Mouse (Mus musculus): Measurements from ENCODE around the gene BC004004. TPM values are rescaled to one million over a fixed set of nuclear protein-coding genes. Genes with fewer than 3 reads are reported as not detected.
"Not testable (repeated sequence)": the region's sequence is repeated elsewhere in the genome, so short reads cannot be mapped to it uniquely, and the experiment has no call there.

BC004004 gene
- total RNA-seq, 2 experiments from 2014 or later: 115 to 116 TPM

DNA sequence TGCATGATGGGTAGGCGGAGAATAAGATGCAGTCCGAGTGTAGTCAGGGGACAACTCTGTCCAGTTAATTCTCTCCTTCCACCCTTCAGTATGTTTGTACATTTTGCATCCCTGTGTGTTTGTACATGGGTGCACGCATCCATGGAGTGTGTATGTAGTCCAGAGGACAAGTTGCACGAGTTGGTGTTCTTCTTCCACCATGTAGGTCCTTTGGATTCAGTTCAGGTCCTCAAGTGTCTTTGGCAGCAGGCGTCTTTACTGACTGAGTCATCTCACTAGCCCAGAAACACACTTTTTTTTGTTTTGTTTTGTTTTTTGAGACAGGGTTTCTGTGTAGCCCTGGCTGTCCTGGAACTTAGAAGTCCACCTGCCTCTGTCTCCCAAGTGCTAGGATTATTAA, 74.7 kb downstream of the BC004004 start:
- DNase-seq (ENCODE audit: low spot score in 2 of 2): no peak

DNA sequence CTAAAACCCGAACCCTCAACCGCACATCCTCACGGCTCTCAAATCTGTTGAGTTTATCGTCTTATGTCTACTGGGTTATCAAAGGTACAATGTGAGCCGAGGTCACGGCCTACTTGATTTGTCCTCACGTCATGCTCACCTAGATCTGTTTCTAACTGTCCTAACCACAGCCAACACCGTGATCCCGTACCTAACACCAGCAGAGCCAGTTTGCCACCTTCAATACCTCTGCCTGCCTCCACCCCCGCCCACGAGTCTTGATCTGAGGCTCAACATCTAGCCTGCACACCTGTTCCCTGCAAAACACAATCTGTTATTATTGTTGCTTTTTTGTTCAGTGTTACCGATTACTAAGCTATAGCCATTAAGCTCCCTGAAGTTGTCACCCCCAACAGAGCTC, 76.7 kb downstream of the BC004004 start:
- no peak for DNase-seq (ENCODE audit: low spot score in 2 of 2)

DNA sequence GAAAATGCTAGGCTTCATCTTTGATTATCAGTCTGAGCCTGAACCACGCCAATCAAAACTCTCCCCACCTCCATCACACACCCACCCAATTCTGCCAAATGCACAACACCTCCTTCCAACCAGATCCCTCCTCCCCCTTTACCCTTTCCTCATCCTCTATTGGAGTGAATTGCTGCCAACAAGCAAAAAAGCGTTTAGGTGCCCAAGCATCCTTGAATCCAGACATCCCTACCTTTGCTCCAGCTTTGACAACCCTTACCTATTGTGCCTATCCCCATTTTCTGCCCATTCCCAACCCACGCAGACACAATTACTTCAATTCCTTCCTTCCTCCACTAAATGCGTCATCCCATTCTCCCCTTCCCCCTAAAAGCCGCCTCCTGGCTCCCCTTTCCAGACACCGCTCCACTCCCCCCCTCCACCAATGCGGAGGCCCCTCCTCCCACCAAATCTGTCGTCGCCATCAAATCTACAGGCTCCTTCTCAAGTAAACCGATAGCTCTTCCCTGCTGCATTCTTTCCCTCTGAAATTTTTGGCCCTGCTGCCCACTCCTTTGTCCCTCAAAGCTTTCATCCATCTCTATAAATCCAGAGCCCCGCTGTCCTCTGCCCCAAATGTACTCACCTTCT, 78.0 kb downstream of the BC004004 start:
- DNase-seq (ENCODE audit: low spot score in 2 of 2): no peak

DNA sequence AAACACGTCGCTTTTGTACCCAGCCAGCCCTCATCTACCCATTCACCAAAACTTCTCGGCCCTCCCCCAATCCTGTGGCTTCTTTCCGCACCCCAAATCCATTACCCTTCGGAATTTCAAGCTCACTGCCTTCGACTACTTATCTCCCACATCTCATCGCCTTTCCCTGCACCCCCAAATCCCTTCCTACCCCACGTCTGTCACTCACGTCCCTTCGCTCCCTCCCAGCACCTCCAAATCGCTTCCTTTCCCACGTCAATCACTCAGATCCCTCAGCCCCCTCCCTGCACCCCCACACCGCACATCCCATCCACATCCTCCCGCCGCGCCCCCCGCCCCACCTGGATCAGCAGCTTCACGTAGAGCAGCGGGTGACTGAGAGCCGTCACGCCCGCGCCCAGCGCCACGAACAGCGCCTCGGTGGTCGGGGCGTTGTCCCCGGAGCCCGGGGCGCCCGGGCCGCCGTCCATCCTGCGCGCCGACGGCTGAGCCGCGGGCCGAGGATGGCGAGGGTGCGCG, 78.6 kb downstream of the BC004004 start:
- no peak for DNase-seq (ENCODE audit: low spot score in 2 of 2)

DNA sequence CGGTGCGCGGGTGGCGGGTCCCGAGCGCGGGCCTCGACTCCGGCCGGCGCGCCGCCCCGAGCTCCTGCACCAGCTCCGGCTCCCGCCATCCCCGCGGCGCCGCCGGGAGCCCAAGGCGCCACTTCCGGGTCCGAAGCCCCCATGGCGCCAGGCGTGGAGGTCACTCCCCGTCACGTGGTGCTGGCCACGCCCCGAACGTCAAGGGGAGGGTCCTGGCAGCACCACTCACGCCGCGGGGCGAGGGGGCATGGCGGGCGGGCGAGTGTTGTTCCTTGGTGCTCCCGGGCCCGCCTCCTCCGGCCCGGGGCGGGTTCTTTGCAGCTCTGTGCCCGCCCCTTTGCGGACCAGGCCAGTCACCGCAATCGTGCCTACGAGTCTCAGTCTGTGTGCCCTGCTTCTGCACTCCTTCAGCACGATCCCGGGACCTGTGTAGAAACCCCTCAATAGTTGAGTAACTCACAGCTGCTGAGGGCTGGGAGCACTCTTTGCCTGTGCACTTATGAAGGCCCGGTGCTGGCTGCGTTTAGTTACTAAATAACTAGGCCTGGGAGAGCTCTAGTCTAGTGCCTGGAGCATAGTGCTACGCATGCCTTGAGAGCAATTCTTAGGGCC, 79.2 kb downstream of the BC004004 start, which contains the start of gene Mtch1:
Mtch1 (minus strand) TSS at position 290 of the 612 bp plus-strand sequence.
- peak; percentile 99 to 100 for DNase-seq (ENCODE audit: low spot score in 2 of 2)

DNA sequence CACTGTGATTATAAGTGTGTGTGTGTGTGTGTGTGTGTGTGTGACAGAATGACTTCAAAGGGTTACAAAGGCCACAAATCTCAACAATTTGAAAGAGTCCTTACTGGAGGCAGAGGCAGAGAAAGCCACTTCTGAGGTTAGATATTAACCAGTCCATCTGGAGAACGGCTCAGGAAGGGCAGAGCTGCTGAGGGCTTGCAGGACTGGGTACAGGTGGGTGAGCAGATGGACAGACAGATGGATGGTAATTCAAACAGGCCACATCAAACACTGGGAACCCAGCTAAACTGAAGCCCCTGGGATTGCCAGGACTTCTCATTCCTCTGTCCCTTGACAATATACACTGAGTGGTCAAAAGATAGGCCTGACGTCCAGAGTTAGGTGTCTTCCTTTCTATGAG, 80.4 kb downstream of the BC004004 start:
- DNase-seq (ENCODE audit: low spot score in 2 of 2): no peak

DNA sequence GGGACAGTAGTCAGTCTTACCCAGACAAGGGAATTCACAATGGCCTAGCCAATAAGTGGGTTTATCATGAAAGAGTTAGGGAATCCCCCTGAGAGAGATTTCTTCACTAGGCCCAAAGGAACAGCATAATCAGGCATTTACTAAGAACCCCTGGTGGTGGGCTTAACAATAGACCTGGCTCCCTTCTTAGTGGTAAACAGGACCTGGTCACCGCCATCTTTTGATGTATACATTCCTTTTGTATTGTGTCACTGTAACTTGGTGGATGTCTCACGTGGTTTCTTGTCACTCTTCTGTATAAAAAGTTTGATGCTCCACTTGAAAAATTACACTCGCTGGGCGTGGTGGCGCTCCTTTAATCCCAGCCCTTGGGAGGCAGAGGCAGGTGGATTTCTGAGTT, 82.5 kb downstream of the BC004004 start:
- DNase-seq (ENCODE audit: low spot score in 2 of 2): not testable (repeated sequence)

DNA sequence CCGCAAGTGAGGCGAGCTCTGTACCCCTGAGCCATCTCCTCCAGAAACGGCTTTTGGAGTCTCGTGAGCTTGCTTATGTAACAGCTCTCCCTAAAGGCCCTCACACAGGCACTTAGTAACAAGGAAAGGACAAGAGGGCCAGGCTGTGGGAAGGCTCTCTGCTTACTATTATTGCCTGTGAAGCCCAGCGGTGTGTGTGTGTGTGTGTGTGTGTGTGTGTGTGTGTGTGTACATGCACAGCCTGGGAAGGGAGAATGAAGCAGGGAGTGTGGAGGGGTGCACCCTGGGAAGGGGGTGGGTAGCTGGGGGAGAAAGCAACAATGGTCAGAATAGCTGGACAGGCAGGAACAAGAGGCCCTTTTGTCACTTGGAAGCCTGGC, 86.9 kb downstream of the BC004004 start:
- no peak for DNase-seq (ENCODE audit: low spot score in 2 of 2)

DNA sequence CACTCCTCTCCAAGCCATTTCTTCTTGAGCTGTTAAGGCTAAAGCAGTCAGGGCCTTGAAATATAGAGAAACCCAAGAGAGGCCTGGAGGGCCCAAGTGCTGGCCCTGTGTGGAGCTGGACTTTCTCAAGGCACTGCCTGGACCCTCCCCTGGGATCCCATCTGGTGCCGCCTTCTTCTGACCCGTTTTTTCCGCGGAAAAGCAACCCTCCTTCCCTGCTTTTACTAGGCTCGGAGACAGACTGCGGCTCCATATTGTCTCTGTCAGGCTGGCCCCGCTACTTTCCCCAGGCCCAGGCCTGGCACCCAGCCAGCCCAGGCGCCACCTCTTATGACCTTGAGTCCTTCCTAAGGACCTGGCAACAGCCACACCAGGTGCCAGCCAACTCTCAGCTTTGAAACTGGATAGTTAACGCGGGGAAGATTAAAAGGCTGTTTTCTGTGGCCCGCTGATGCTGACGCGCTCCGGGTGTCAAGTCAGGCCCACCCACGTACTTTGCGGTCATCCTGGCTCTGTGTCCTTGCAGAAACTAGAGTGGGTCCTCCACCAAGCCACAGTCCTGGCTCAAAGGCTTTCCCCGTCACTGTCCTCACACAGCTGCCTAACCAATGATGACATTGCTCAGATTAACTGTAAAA, 87.4 kb downstream of the BC004004 start:
- DNase-seq (ENCODE audit: low spot score in 2 of 2): peak in 1 of 2 experiments; percentile 66

DNA sequence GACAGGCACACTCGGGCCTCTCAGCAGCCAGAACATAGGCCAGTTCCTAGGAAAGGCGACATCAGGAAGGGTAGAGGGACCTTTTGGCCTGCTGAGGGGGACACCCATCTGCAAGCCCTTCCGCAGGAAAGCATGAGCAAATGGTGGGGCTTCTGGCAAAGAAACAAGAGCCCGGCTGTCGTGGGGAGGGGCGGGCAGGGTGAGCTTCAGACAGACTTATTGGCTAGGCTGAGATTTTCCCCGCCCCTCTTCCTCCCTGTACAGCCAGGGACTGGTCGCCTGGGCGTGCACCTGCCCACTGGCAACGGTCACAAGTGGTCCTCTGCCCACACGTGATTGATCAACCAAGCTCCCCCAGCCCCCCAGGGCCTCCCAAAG, 87.9 kb downstream of the BC004004 start:
- peak; percentile 41 to 64 for DNase-seq (ENCODE audit: low spot score in 2 of 2)

DNA sequence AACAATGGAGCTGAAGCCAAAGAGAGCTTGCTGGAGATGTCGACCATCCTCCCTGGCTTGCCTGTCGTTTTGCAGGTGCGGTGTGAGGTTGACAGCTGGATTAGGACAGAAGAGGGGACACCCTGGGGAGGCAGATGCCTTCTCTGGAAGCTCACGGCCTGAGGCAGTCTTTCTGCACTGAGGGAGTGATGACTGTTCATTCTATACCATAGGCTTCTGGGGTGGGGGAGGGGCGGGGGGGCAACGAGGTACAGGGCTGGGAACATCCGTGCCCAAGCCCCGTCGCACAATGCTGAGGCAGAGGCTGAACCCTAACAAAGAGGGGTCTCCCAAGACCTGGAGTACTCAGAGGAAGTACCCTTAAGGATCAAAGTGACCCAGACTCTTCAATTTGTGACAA, 88.3 kb downstream of the BC004004 start:
- no peak for DNase-seq (ENCODE audit: low spot score in 2 of 2)

DNA sequence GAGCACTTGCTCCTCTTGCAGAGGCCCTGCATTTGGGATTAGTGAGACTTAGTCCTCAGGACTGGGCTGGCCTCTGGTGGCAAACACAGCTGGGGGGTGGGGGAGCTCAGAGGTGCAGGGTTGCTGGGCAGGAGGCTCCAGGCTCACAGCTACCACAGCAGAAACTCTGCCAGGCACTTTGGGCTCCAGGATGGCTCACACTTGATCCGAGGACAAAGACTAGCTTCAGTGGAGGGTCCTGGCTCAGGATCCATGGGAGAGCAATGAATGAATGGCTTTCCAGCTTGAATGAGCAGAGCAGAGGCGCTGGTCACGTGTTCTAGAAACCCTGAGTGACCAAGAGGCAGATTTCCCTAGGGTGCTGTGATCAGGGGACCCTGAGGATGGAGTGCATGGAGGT, 90.3 kb downstream of the BC004004 start:
- no peak for DNase-seq (ENCODE audit: low spot score in 2 of 2)

DNA sequence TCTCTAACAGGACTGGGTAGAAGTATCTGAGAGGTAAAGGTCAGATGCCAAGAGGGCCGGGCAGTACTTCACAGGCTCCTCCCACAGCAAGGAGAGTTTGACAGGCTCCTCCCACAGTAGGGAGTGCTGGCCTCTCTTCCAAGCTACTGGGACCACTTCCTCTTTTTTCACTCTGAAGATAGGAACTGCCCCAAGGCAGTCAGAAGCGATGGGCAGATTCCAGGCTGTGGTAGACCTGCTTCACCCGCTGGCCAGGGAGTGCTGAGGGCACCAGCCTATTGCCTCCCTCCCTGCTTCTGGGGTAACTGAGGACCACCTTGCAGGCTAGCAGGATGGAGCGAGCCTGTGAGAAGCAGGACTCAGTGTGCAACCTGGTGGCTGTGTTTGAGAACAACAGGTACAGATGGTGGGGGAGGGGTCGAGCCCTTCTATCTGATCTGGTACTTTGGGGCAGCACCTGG, 92.2 kb downstream of the BC004004 start, which contains the start of gene Fgd2:
Fgd2 (plus strand) TSS at position 154 of the 461 bp plus-strand sequence.
- no peak for DNase-seq (ENCODE audit: low spot score in 2 of 2)

DNA sequence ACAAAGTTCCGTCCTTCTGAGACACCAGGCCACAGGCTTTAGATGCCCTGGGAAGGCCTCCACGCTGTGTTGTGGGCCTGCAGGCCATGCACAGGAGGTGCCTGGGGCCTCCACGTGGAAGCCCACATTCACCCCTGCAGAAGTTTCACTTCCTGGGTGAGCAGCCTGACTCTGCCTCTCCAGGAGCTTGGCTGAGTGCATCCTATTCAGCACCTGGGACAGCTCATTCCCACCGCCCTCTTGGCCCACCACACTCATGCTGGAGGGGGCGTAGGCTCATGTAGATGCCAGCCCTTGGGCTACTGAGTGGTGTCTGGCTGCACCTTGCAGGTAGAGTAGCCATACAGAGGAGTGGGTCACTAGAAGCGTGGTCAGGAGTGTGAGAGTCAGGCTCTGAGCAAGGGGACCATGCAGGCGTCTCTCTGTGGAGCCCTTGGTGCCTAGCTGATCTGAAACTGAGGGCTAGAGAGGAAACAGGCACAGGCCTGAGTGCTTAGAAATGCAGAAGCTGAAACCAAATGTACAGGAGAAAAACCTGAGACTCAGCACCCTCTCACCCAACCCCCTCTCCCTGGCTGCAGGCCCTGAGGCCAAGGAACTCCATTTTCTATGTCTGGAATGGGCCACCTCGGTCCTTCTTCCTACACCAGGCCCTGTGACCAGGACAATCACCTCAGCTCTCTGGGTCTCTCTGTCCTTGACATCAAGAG, 93.5 kb downstream of the BC004004 start:
- DNase-seq (ENCODE audit: low spot score in 2 of 2): no peak

DNA sequence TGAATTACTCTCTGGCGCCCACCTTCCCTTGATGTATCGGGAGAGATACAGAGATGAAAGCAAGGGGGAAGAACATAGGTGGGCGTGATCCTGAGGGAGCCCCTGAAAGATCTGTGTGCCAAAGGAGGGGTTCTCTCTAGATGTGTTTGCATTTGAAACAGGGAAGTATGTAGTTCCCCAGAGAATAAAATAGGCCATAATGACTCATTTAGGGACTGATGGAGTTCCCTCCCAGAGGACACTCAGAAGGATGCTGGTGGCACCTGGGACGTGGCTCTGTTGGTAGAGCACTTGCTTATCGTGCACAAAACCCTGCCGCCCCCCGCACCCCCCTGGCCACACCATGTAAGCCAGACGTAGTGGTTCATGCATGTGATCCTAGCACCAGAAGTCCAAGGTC, 94.5 kb downstream of the BC004004 start:
- no peak for DNase-seq (ENCODE audit: low spot score in 2 of 2)

Other genes starting within 250 kb of the BC004004 start
- gene Srsf3, start 236.2 kb upstream of the BC004004 start, total RNA-seq (2021): 100 to 1,000 TPM; 235 to 271 TPM
- gene Cdkn1a, start 177.8 kb upstream of the BC004004 start, total RNA-seq (2021): 10 to 100 TPM; 33.7 to 36.0 TPM
- gene Rab44, start 154.6 kb upstream of the BC004004 start, total RNA-seq (2021): 1 to 10 TPM; 1.4 to 1.7 TPM
- 1 to 10 TPM; 2.8 to 2.9 TPM for gene Cpne5, start 30.6 kb upstream of the BC004004 start, total RNA-seq (2021)
- gene Ppil1, start 4.6 kb upstream of the BC004004 start, total RNA-seq (2021): 10 to 100 TPM; 31.2 to 33.2 TPM
- 10 to 100 TPM; 11.3 to 13.3 TPM for gene Pi16, start 48.9 kb downstream of the BC004004 start, total RNA-seq (2021)
- gene Mtch1, start 79.1 kb downstream of the BC004004 start, total RNA-seq (2021): 100 to 1,000 TPM; 309 to 341 TPM
- gene Fgd2, start 92.1 kb downstream of the BC004004 start, total RNA-seq (2021): 1 to 10 TPM; 5.6 to 6.5 TPM
- 10 to 100 TPM; 53.4 to 65.5 TPM for gene Pim1, start 222.0 kb downstream of the BC004004 start, total RNA-seq (2021)